Mouse (Mus musculus): Measurements from ENCODE around the gene Zbtb7a.
A peak's percentile ranks its signal among the peaks of the same experiment; 100 is the strongest.
"Not testable (repeated sequence)": the region's sequence is repeated elsewhere in the genome, so short reads cannot be mapped to it uniquely, and the experiment has no call there.

Gene Zbtb7a

GRCm38 (mm10) chr10:81173132-81173531, 38.1 kb downstream of the Zbtb7a start:
- peak; percentile 85 to 86 for DNase-seq

GRCm38 (mm10) chr10:81174617-81175344, 39.8 kb downstream of the Zbtb7a start:
- DNase-seq = peak; percentile 91 to 94

- peak in 1 of 2 experiments; percentile 30 for DNase-seq
Observed at GRCm38 (mm10) chr10:81175345-81175701, 40.3 kb downstream of the Zbtb7a start.

DNA sequence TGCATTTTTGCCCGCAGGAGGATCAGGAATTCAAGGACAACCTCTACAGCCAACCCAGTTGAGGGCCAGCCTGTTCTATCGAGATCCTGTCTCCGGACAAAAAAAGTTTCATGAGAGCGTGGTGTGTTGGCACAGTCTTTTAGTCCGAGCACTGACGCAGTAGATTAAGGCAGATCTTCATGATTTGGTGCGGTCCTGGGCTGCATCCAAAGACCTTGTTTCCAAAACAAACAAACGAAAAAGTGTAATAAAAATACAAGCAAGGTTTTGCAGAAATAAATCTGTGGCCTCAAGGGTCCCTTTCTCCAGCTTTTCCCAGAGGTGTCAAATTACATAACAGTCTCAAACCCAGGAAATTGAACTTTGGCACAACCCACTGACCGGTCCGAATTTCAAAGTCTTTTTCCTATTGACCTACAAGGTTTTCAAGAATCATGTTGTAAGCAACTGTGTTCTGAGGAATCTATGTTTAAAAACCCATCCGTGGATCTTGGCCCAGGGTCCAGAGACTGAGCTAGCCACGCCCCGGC, 41.0 kb downstream of the Zbtb7a start:
- peak in 1 of 2 experiments; percentile 23 for DNase-seq

DNA sequence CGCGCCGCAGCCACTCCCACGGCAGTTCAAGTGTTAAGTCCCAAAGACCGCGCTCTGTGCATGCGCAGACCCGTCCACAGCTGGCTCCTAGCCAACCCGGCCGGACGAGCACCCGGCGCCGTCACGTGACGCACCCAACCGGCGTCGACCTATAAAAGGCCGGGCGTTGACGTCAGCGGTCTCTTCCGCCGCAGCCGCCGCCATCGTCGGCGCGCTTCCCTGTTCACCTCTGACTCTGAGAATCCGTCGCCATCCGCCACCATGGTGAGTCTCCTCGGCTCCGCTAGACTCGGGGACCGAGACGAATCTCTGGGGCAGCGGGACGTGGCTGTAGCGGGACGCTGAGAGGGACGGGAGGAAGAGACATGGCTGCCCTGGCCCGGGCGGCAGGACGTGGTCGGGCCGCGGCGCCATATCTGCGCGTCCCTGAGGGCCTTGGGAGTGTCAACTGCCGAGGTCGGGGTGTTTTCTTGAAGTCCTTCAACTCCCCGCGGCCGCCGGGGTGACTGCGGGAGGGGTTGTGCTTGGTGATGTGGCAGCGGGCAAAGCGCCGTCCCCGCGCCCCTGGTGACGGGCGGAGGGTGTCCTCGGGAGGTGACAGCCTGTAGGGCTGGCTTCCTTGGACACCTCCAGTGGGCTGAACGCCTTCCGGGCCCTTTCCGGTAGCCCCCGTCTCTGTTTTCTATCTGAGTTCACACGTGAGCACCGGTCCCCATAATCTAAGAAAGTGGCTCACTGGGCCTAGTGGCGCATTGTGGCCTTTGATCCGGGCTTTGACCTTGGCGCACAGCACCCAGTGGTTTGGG, 41.6 kb downstream of the Zbtb7a start, which contains the start of gene Eef2:
Eef2 (plus strand) TSS at position 166 of the 806 bp plus-strand sequence.
- DNase-seq = peak; percentile 97 to 98

GRCm38 (mm10) chr10:81177491-81177925, 42.5 kb downstream of the Zbtb7a start:
- peak in 1 of 2 experiments; percentile 61 for DNase-seq

- DNase-seq = no peak
Observed at GRCm38 (mm10) chr10:81177958-81178712, 43.1 kb downstream of the Zbtb7a start.

GRCm38 (mm10) chr10:81178927-81179326, 43.9 kb downstream of the Zbtb7a start:
- no peak for DNase-seq

DNA sequence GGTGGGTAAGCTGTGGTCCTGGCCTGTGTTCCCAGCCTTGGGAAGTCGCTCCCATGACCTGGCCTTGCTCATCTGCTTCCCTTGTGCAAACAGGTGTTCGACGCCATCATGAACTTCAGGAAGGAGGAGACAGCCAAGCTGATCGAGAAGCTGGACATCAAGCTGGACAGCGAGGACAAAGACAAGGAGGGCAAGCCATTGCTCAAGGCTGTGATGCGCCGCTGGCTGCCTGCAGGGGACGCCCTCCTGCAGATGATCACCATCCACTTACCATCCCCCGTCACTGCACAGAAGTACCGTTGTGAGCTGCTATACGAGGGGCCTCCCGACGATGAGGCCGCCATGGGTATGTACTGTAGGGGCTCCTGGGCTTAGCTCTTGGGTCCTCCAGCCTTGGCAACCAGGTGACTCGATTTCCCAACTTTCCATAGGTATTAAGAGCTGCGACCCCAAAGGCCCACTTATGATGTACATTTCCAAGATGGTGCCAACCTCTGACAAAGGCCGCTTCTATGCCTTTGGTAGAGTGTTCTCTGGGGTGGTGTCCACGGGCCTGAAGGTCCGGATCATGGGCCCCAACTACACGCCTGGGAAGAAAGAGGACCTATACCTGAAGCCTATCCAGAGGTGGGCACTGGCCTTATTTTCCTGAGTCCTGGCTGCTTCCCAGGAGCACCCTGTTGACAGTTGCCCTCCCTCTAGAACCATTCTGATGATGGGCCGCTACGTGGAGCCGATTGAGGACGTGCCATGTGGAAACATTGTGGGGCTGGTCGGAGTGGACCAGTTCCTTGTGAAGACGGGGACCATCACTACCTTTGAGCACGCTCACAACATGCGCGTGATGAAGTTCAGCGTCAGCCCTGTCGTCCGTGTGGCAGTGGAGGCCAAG, 44.7 kb downstream of the Zbtb7a start:
- peak in 1 of 2 experiments; percentile 15 for DNase-seq

- no peak for DNase-seq
Observed at GRCm38 (mm10) chr10:81180946-81181345, 45.9 kb downstream of the Zbtb7a start.

GRCm38 (mm10) chr10:81181860-81182259, 46.8 kb downstream of the Zbtb7a start:
- DNase-seq = not testable (repeated sequence)

GRCm38 (mm10) chr10:81182336-81183333, 47.6 kb downstream of the Zbtb7a start, which contains the start of gene Dapk3:
TSS of gene Dapk3 (plus strand) at chr10:81183005.
- DNase-seq = peak; percentile 94

GRCm38 (mm10) chr10:81183805-81184204, 48.8 kb downstream of the Zbtb7a start, which contains the start of gene 4930442H23Rik:
TSS of gene 4930442H23Rik (minus strand) at chr10:81183849.
- DNase-seq = no peak

GRCm38 (mm10) chr10:81184765-81185164, 49.7 kb downstream of the Zbtb7a start:
- DNase-seq = no peak

GRCm38 (mm10) chr10:81187161-81187560, 52.1 kb downstream of the Zbtb7a start:
- no peak for DNase-seq

DNA sequence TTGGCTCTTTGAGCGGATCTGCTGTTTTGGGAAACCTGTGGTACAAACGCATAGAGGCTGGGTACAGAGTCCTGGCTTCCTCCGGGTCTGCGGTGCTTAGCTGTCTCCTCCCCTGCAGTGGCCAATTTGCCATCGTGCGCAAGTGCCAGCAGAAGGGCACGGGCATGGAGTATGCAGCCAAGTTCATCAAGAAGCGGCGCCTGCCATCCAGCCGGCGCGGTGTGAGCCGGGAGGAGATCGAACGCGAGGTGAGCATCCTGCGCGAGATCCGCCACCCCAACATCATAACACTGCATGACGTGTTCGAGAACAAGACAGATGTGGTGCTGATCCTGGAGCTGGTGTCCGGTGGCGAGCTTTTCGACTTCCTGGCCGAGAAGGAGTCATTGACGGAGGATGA, 54.8 kb downstream of the Zbtb7a start:
- no peak for DNase-seq

DNA sequence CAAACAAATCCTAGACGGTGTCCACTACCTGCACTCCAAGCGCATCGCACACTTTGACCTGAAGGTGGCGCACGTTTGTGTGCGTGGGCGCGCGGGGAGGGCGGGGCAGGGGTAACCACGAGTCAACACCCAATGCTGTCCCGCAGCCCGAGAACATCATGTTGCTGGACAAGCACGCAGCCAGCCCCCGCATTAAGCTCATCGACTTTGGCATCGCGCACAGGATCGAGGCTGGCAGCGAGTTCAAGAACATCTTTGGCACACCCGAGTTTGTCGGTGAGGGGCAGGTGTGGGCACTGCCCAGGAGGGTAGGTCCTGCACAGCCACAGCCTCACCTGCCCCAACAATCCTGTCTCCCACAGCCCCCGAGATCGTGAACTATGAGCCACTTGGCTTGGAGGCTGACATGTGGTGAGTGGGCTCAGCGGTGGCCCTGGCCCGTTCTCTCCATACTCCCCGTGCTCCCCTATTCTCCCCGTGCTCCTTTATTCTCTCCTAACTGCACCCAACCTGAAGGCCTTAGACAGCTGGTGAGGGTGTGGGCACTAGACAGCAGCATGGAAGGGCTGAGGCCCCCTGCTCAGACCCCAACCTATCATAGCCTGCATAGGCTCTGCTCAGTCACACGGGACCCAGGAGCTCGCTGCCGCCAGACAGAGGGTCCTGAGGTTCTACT, 55.4 kb downstream of the Zbtb7a start:
- DNase-seq = peak; percentile 19 to 42

- peak in 1 of 2 experiments; percentile 44 for DNase-seq
Observed at GRCm38 (mm10) chr10:81190912-81191321, 55.9 kb downstream of the Zbtb7a start.

GRCm38 (mm10) chr10:81191342-81191982, 56.4 kb downstream of the Zbtb7a start:
- peak; percentile 13 to 32 for DNase-seq

Data from thymus, postnatal 36 days (tissue).